Mouse (Mus musculus) left cerebral cortex, adult 18-20 months (tissue): ENCODE results near the gene Zfp981. TPM values are rescaled to one million over a fixed set of nuclear protein-coding genes. Genes with fewer than 3 reads are reported as not detected.
"Not testable (repeated sequence)": the region's sequence is repeated elsewhere in the genome, so short reads cannot be mapped to it uniquely, and the experiment has no call there.

Source experiments
- DNase-seq, 2 experiments: peaks; one replicate each; pipeline ENCODE4 v3.0.0; 2021 to 2022; ENCODE audit warnings: low spot score in 2 of 2, mixed read lengths in 1 of 2
- long read RNA-seq, 2 experiments: library from polyadenylated mRNA; stranded (forward); transcript quantifications; one replicate each; pipeline ENCODE4 v2.0.0; 2021
- total RNA-seq, 2 experiments: library from RNA; stranded (reverse); gene quantifications; 2 replicates each; pipeline ENCODE4 v1.2.3; 2021

The Zfp981 gene
- total RNA-seq: under 1 TPM; 0.12 to 0.23 TPM
- long read RNA-seq, experiment 1, partial matches to known transcripts: 0 of 3 reads
- long read RNA-seq, experiment 1, other reads (novel, unspliced or antisense): 3 of 3 reads
- long read RNA-seq, experiment 2, partial matches to known transcripts: 0 of 3 reads
- long read RNA-seq, experiment 2, other reads (novel, unspliced or antisense): 3 of 3 reads

DNA sequence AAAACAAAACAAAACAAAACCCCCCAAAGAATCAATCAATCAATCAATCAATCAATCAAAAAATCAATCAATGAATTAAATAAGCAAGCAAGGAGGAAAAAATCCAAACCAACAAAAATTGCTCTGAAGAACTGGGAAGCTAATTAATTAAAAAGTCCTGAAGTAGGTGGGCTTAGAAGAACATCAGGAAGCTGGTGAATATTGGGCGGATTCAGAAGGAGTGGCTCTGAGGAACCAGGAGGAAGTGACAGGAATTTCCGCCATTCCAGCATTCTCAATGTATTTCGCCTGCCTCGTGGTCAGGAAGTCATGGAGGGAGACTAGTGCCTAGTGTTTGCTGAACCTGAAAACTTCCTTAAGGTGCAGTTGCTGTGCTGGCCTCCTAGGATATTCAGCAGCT is at the start of gene Zfp981:
Gene Zfp981 (plus strand): TSS at position 301 of the 400 bp plus-strand sequence.
- DNase-seq: not testable (repeated sequence)

- DNase-seq: not testable (repeated sequence)
Observed at GRCm38 (mm10) chr4:146452576-146452975, 49.3 kb upstream of the Zfp981 start.

DNA sequence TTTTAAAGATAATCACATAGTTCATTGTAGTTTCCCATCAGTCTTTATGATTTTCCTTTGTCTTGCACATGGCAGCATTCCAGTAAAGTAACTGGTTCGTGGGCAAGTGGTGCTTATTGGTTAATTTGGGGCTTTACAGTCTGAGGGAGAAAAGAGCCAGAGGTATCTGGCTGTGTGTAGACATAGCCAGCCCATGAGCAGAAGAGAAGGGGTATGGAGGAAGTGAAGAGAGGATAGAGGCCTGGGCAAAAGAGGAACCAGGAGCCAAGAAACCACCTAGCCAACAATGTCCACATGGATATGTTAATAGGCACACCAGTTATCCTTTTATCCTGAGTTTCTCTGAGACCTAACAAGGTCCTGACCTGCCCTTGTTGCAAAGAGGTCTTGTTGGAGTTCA is 47.7 kb upstream of the Zfp981 start:
- not testable (repeated sequence) for DNase-seq

GRCm38 (mm10) chr4:146454896-146455295 is 46.9 kb upstream of the Zfp981 start:
- DNase-seq: no peak

GRCm38 (mm10) chr4:146455321-146455721 is 46.5 kb upstream of the Zfp981 start:
- no peak for DNase-seq

DNA sequence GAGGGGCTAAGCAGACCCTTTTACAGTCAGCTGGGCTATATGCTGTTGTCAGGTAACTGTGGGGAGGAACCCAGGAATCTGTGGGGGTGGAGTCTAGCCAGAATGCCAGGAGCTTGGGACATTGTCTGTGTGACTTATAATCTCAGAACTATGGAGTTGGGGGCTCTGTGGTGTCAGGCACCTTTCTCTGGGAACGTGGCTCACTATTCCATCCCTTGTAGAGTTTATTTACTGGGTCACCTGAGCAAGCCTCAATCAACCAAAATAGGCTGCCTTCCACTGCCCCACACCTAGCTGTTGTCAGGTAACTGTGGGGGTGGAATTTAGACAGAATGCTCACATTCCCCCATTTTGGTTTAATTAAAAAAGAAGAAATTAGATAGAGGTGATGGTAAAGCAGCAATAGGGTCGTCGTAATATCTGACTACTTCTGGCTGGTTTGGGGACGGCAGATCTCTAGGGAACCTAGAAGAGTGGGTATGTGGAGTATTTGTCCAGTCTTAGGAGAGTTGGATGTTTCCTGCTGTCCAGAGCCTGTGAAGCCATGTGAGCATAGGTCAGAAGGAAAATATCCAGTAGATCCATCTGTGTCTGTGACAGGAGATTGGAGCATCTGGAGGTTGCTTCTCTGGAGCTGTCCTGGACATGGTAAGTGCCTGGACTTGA is 45.6 kb upstream of the Zfp981 start:
- no peak for DNase-seq

- no peak for DNase-seq
Observed at GRCm38 (mm10) chr4:146457126-146457525, 44.7 kb upstream of the Zfp981 start.

GRCm38 (mm10) chr4:146457720-146458119 is 44.1 kb upstream of the Zfp981 start:
- DNase-seq: no peak

DNA sequence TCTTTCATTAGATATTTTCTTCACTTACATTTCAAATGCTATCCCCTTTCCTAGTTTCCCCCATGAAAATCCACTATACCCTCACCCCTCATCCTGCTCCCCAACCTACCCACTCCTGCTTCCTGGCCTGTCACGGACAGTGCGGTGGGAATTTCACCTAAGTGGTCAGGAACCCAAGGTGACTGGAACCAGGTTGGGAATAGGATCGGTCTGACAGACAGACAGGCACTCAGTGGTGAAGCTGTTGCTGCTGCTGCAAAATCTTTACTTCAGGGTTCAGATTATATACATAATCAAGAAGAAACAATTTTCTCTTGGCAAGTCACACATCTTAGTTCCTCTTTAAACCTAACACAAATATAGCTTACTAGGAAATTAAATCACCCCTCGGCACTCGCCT is 42.0 kb upstream of the Zfp981 start:
- not testable (repeated sequence) for DNase-seq

DNA sequence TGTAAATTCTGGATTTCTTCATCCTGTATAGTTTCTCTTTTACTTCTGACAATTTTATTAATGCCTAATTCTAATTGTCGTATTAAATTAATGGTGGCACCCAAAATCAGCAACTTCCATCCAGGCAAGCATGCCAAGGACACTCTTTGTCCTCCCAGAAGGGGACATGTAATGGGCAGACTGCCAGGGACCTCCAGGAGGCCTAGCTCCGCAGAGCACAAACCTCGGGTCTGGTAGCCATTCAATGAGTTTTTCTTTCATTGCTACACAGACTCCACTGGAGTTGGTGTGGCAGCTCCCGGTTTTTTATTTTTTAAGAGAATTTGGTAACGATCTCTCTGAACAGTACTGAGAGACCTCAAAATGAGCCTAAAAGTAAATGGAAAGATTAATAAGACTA is 41.1 kb upstream of the Zfp981 start:
- not testable (repeated sequence) for DNase-seq

- not testable (repeated sequence) for DNase-seq
Observed at GRCm38 (mm10) chr4:146463649-146464351, 38.0 kb upstream of the Zfp981 start.

GRCm38 (mm10) chr4:146469984-146470383 is 31.8 kb upstream of the Zfp981 start:
- not testable (repeated sequence) for DNase-seq

DNA sequence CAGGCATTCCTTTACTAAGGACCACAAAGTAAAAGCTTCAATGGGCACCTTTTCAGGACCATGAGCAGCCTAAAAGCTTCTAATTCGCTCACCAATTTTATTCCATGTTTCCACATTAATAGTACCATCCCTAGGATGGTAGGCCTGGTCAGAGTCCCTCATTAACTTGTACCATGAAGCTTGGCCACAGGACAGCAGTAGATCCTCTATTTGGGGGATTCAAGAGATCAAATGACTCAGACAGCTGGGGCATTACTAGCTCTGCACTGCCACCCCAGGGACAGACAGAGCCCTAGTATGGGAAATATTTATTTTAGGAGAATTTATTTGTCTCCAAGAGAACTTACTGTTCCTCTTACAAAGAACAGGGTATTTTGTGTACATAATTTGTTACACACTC is 27.6 kb upstream of the Zfp981 start:
- DNase-seq: not testable (repeated sequence)

DNA sequence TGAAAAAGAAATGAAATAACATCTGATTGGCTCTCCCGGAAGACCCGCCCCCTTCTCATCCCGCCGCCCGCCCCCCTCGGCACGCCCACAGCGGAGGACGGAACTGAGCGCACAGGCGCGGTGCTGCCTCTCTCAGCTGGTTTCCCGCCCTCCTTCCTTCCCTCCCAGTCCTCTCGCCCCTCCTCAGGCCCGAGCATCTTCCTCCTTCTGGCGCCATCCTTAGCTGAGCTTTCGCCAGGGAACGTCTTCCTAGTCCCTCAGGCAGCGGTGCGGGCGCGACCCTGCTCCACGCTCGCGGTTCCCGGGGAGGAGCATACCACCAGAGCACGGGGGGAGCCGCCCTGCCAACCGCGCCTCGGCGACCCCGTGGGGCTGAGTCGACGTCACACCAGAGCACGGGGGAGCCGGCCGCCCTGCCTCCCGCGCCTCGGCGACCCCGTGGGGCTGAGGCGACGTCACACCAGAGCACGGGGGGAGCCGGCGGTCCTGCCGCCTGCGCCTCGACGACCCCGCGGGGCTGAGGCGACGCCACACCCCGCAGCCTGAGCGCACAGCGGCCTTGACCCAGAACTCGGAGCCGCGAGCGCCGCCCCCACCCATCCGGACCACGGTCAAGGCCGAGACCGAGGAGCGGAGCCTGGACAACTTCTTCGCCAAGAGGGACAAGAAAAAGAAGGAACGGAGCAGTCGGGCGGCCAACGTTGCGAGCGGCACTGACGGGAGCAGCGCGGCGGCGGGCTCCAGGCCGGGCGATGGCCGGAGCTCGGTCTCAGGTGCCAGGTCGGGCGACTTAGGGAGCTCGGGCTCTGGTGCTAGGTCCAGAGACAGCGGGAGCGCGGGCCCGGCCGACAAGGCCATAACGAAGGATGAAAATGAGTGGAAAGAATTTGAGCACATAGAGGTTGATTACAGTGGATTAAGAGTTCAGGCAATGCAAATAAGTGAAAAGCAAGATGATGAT is 26.8 kb upstream of the Zfp981 start:
- DNase-seq: not testable (repeated sequence)

- not testable (repeated sequence) for DNase-seq
Observed at GRCm38 (mm10) chr4:146476260-146476659, 25.6 kb upstream of the Zfp981 start.

GRCm38 (mm10) chr4:146476959-146477358 is 24.9 kb upstream of the Zfp981 start:
- DNase-seq: not testable (repeated sequence)

- not testable (repeated sequence) for DNase-seq
Observed at GRCm38 (mm10) chr4:146480376-146481096, 21.3 kb upstream of the Zfp981 start.

DNA sequence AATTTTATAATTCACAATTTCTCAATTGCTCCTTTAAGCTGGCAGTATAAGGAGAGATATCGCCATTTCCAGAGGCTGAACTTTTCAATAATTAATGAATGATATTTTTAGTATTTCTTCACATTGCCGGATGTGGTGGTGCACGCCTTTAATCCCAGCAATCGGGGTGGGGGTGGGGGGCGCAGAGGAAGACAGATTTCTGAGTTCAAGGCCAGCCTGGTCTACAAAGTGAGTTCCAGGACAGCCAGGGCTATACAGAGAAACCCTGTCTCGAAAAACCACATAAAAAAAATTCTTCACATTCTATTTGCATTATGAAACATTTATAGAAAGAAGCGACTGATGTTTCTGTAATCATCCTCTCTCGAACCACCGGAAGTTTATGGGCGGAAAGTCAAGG is 19.3 kb upstream of the Zfp981 start:
- DNase-seq: not testable (repeated sequence)

GRCm38 (mm10) chr4:146483571-146484280 is 18.1 kb upstream of the Zfp981 start:
- not testable (repeated sequence) for DNase-seq

DNA sequence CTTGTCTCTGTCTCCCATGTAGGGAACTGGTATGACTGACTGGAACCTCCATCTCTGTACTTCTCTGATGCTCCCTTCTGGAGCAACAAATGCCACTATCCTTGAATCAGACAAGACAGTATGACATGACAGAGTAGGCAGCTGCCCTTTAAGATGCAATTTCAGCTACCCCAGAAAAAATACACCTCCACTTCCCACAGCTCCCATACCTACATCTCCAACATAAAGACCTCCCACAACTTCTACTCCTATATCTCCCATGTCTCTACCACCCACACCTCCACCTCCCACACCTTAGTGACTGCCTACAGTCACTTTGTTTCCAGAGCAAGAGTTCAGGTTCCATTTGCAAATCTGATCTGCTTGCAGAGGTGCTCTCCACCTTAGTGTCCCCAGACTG is 17.2 kb upstream of the Zfp981 start:
- DNase-seq: not testable (repeated sequence)
